Mouse (Mus musculus) lung, postnatal 4 days (tissue): ENCODE measurements around the gene Fgf13.
A peak's percentile ranks its signal among the peaks of the same experiment; 100 is the strongest.

ENCODE experiments used
- DNase-seq, 2 experiments: peaks; one replicate each; pipeline ENCODE4 v3.0.0; 2021

The Fgf13 gene

GRCm38 (mm10) chrX:59567695-59568431 lies at the start of gene Fgf13:
TSS of gene Fgf13 (minus strand) at chrX:59568071.
- peak; percentile 7 to 27 for DNase-seq

- no peak for DNase-seq
Measured at GRCm38 (mm10) chrX:59606535-59606934, 38.7 kb upstream of the Fgf13 start.

- DNase-seq = no peak
Measured at GRCm38 (mm10) chrX:59589050-59589449, 21.2 kb upstream of the Fgf13 start.

- DNase-seq = no peak
Measured at GRCm38 (mm10) chrX:59585508-59586186, 17.8 kb upstream of the Fgf13 start.

- DNase-seq = no peak
Measured at GRCm38 (mm10) chrX:59584034-59584433, 16.2 kb upstream of the Fgf13 start.

- DNase-seq = peak; percentile 23 to 24
Measured at GRCm38 (mm10) chrX:59566826-59567694, 811 bp downstream of the Fgf13 start.

- DNase-seq = no peak
Measured at GRCm38 (mm10) chrX:59566017-59566679, 1.7 kb downstream of the Fgf13 start.

GRCm38 (mm10) chrX:59547931-59548330 lies 19.9 kb downstream of the Fgf13 start:
- DNase-seq = no peak

- DNase-seq = no peak
Measured at GRCm38 (mm10) chrX:59508273-59508672, 59.6 kb downstream of the Fgf13 start.

GRCm38 (mm10) chrX:59493388-59493787 lies 74.5 kb downstream of the Fgf13 start:
- no peak for DNase-seq

- DNase-seq = no peak
Measured at GRCm38 (mm10) chrX:59485426-59485825, 82.4 kb downstream of the Fgf13 start.

GRCm38 (mm10) chrX:59402596-59403285 lies 165.1 kb downstream of the Fgf13 start:
- no peak for DNase-seq

GRCm38 (mm10) chrX:59290916-59291411 lies 276.9 kb downstream of the Fgf13 start:
- no peak for DNase-seq

GRCm38 (mm10) chrX:59251576-59251975 lies 316.3 kb downstream of the Fgf13 start:
- no peak for DNase-seq

- DNase-seq = no peak
Measured at GRCm38 (mm10) chrX:59243752-59244151, 324.1 kb downstream of the Fgf13 start.

- DNase-seq = no peak
Measured at GRCm38 (mm10) chrX:59243176-59243575, 324.7 kb downstream of the Fgf13 start.

- no peak for DNase-seq
Measured at GRCm38 (mm10) chrX:59241460-59241747, 326.5 kb downstream of the Fgf13 start.

GRCm38 (mm10) chrX:59240683-59241459 lies 327.0 kb downstream of the Fgf13 start:
- no peak for DNase-seq

GRCm38 (mm10) chrX:59220675-59221074 lies 347.2 kb downstream of the Fgf13 start:
- no peak for DNase-seq

- no peak for DNase-seq
Measured at GRCm38 (mm10) chrX:59201146-59201545, 366.7 kb downstream of the Fgf13 start.

- no peak for DNase-seq
Measured at GRCm38 (mm10) chrX:59194149-59194548, 373.7 kb downstream of the Fgf13 start.
